Mouse (Mus musculus): ENCODE results near the gene 4921517D22Rik.

- TF ChIP-seq CTCF (IDR thresholded peaks at IDR 0.05; ENCODE audit: low read depth, low read length) (no peak), GATA1 (IDR thresholded peaks at IDR 0.05; ENCODE audit: borderline replicate concordance, low read length) (no peak), TAL1 (conservative IDR thresholded peaks at IDR 0.05; ENCODE audit: low read depth, low read length) (no peak), POLR2AphosphoS5 (IDR thresholded peaks at IDR 0.05; ENCODE audit: insufficient replicate concordance, low read depth, low read length) (no peak)
Observed at GRCm38 (mm10) chr13:59657781-59658180, 36.1 kb downstream of the 4921517D22Rik start.

All from G1E (cell line).